In the genomic region with DNA sequence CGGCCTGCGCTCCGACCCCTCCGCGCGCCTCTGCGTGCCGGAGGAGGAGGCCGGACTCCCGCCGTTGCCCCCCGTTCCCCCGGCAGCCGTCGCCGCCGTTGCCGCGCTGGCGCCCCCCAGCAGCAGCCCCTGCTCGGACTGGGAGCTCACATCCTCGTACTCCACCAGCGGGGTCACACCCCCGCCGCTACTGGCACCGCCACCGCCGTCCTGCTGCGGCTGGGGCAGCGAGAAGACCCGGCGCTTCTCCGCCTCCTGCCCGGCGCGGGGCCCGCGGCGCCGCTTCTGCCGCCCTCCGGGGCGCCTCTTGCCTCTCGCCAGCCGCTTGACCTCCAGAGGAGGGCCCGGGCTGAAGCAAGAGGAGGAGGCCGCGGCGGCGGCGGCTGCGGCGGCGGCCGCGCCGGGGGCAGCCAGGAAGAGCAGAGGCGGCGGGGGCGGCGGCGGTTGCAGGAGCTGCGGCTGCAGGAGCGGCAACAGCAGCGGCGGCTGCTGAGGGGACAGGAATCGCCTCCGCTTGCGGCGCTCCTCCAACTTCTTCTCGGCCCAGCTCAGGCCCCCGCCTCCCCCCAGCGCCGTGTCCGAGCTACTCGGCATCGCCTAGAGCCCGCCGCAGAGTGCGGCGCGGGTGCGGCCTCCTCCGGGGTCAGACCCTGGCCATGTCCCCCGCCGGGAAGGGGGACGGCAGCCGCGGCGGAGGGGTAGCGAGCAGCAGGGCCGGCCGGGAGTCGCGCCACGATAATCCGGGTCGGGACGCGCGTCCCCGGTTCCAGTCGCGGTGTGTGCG, we compare ENCODE assay signal across 8 mouse cellular contexts. TPM values are rescaled to one million over a fixed set of nuclear protein-coding genes. Genes with fewer than 3 reads are reported as not detected.
DNase-seq lines count a peak whose midpoint lies in the region; ATAC-seq and TF ChIP-seq lines count a peak whose summit lies in the region.

No protein-coding gene starts in this region.

- H3K4me1 ChIP-seq in embryonic facial prominence, embryonic 13.5 days: 0 out of 2 replicates have a peak, but pooled peaks cover 7% of the 10 kb centered on the region
- H3K4me1 ChIP-seq in heart, embryonic 12.5 days (replicated peaks): peaks cover 4% of the 10 kb centered on the region
- H3K4me1 ChIP-seq in liver, embryonic 14.5 days (replicated peaks; ENCODE audit: control insufficient read depth in 2 of 2, insufficient read depth in 2 of 2, low read length in 1 of 2): peaks cover 10 to 21% of the 10 kb centered on the region in 2 experiments
- H3K4me1 ChIP-seq in olfactory bulb, adult 2 months (ENCODE audit: control insufficient read depth, insufficient read depth, low read length): no peaks in the 10 kb centered on the region

- under 1% methylated on average over 95 of the region's 105 CpGs for WGBS in embryonic facial prominence, embryonic 13.5 days
- WGBS in heart, embryonic 12.5 days: under 1% methylated on average over 90 of the region's 105 CpGs
- WGBS in liver, embryonic 14.5 days (ENCODE audit: insufficient replicate concordance): under 1% methylated on average over 77 of the region's 105 CpGs
- under 1% methylated on average over 97 of the region's 105 CpGs for WGBS in olfactory bulb, adult 2 months

- H3K4me2 ChIP-seq in embryonic facial prominence, embryonic 13.5 days: peak overlapping the region; percentile 87
- peak overlapping the region; percentile 87 for H3K4me2 ChIP-seq in heart, embryonic 12.5 days
- peak overlapping the region; percentile 85 for H3K4me2 ChIP-seq in liver, embryonic 14.5 days (ENCODE audit: low read depth)

- DNase-seq in 3134 (ENCODE audit: extremely low read depth, insufficient read length, low spot score): peak; percentile 57
- DNase-seq in adrenal gland, postnatal 14 days: peak; percentile 75
- DNase-seq in kidney, postnatal 10 days: peak; percentile 68
- peak in 2 of 3 experiments; percentile 6 to 12 for DNase-seq in liver, embryonic 14.5 days (ENCODE audit: low read depth in 3 of 3, low spot score in 3 of 3)
- peak; percentile 53 for DNase-seq in thymus, postnatal 0 days (ENCODE audit: low spot score)

- TF ChIP-seq POLR2A in olfactory bulb, adult 2 months (IDR thresholded peaks at IDR 0.05; ENCODE audit: insufficient read depth, low read depth, low read length): no peak

- peak; percentile 34 for ATAC-seq in embryonic facial prominence, embryonic 13.5 days (ENCODE audit: insufficient number of reproducible peaks, insufficient read depth, low FRiP score, low TSS enrichment, low read depth)
- ATAC-seq in heart, embryonic 12.5 days (ENCODE audit: insufficient number of reproducible peaks, low FRiP score): peak; percentile 7; the same call in 1 of the 2 replicates
- ATAC-seq in liver, embryonic 14.5 days (ENCODE audit: insufficient read depth): peak; percentile 4; the same call in 1 of the 2 replicates

- peak overlapping the region; percentile 98 for H3K9ac ChIP-seq in embryonic facial prominence, embryonic 13.5 days
- H3K9ac ChIP-seq in heart, embryonic 12.5 days: peak overlapping the region; percentile 99
- H3K9ac ChIP-seq in liver, embryonic 14.5 days (replicated peaks): peak overlapping the region; percentile 95

- no peaks in the 10 kb centered on the region for H3K36me3 ChIP-seq in embryonic facial prominence, embryonic 13.5 days
- peaks cover 7% of the 10 kb centered on the region for H3K36me3 ChIP-seq in heart, embryonic 12.5 days
- H3K36me3 ChIP-seq in liver, embryonic 14.5 days (replicated peaks; ENCODE audit: control insufficient read depth, insufficient read depth, low read depth): peaks cover 4% of the 10 kb centered on the region

- no peak for TF ChIP-seq CTCF in liver, embryonic 14.5 days (IDR thresholded peaks at IDR 0.05; ENCODE audit: low read depth)
- no peak for TF ChIP-seq CTCF in olfactory bulb, adult 2 months (IDR thresholded peaks at IDR 0.05; ENCODE audit: insufficient read depth, low read depth, low read length)

- no peaks in the 10 kb centered on the region for H3K9me3 ChIP-seq in embryonic facial prominence, embryonic 13.5 days
- H3K9me3 ChIP-seq in heart, embryonic 12.5 days (replicated peaks): no peaks in the 10 kb centered on the region
- H3K9me3 ChIP-seq in liver, embryonic 14.5 days (ENCODE audit: control insufficient read depth, low read length): no peaks in the 10 kb centered on the region

- TF ChIP-seq EP300 in liver, embryonic 14.5 days (IDR thresholded peaks at IDR 0.05; ENCODE audit: low read depth): no peak

- peak overlapping the region; percentile 98 for H3K27ac ChIP-seq in embryonic facial prominence, embryonic 13.5 days
- peak overlapping the region; percentile 98 for H3K27ac ChIP-seq in heart, embryonic 12.5 days (ENCODE audit: poor library complexity, severe bottlenecking)
- peak overlapping the region; percentile 90 for H3K27ac ChIP-seq in liver, embryonic 14.5 days
- H3K27ac ChIP-seq in olfactory bulb, adult 2 months (ENCODE audit: insufficient read depth, low read depth, low read length): peak overlapping the region; percentile 58

- H3K4me3 ChIP-seq in embryonic facial prominence, embryonic 13.5 days: peak overlapping the region; percentile 99
- peak overlapping the region; percentile 98 for H3K4me3 ChIP-seq in heart, embryonic 12.5 days
- peak overlapping the region; percentile 93 to 100 for H3K4me3 ChIP-seq in liver, embryonic 14.5 days (ENCODE audit: insufficient read depth in 1 of 2, low read depth in 2 of 2, low read length in 2 of 2)
- H3K4me3 ChIP-seq in olfactory bulb, adult 2 months (ENCODE audit: insufficient read depth, low read depth, low read length): peak overlapping the region; percentile 71

- H3K27me3 ChIP-seq in embryonic facial prominence, embryonic 13.5 days: no peaks in the 10 kb centered on the region
- H3K27me3 ChIP-seq in heart, embryonic 12.5 days (replicated peaks): no peaks in the 10 kb centered on the region
- no peaks in the 10 kb centered on the region for H3K27me3 ChIP-seq in liver, embryonic 14.5 days (ENCODE audit: control insufficient read depth, insufficient read depth, low read length)

RNA-seq across cellular contexts. Expression of gene Cdk13, which starts 0.6 kb away (rescaled TPM):
- total RNA-seq in adrenal gland, postnatal 14 days (2021): 51.3 and 54.2 TPM in 2 replicates
- 18.6 and 19.6 TPM in 2 replicates for polyA plus RNA-seq in embryonic facial prominence, embryonic 13.5 days (2015; fragmentation: Nextera tagmentation; extraction: Ambion mirVana)
- polyA plus RNA-seq in heart, embryonic 12.5 days (2016; fragmentation: Nextera tagmentation; extraction: Ambion mirVana): 13.0 and 18.6 TPM in 2 replicates
- 9.3 and 10.5 TPM in 2 replicates for polyA plus RNA-seq in liver, embryonic 14.5 days (2012; rRNA removed)
- 5.7 and 7.5 TPM in 2 replicates for polyA plus RNA-seq in liver, embryonic 14.5 days (2014; fragmentation: Nextera tagmentation; extraction: Ambion mirVana)
- 65.0 TPM in 1 of 2 replicates, not detected in the other for polyA plus RNA-seq in olfactory bulb, adult 2 months (2012; ENCODE audit: insufficient read depth, insufficient read length, low replicate concordance, missing spikeins)
- 18.5 and 26.6 TPM in 2 replicates for polyA plus RNA-seq in thymus, postnatal 0 days (2015; fragmentation: Nextera tagmentation; extraction: Ambion mirVana)

Comparison
In these comparisons a context has a peak if more than half of its experiments do, and no peak if none do; other contexts are left out.
1. Peak in every context shown above with its lines: DNase-seq, ATAC-seq, H3K4me3 ChIP-seq and H3K27ac ChIP-seq.
2. DNase-seq: peak in every context shown above with its lines; median percentile 75 in adrenal gland, postnatal 14 days; 68 in kidney, postnatal 10 days; 57 in 3134; 53 in thymus, postnatal 0 days; 9 in liver, embryonic 14.5 days.